Mouse (Mus musculus): ENCODE measurements at regions not wholly inside any gene's neighbourhood (a gene's known extent, or its start where the extent isn't known, plus 50 kb on each side); places are given as distances from the start of the nearest gene placed in this dataset.
"Not testable (repeated sequence)": the region's sequence is repeated elsewhere in the genome, so short reads cannot be mapped to it uniquely, and the experiment has no call there.

DNA sequence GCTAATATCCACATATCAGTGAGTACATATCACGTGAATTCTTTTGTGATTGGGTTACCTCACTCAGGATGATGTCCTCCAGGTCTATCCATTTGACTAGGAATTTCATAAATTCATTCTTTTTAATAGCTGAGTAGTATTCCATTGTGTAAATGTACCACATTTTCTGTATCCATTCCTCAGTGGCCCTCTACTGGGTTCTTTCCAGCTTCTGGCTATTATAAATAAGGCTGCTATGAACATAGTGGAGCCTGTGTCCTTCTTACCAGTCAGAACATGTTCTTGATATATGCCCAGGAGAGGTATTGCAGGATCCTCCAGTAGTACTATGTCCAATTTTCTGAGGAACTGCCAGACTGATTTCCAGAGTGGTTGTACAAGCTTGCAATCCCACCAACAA lies 884.0 kb upstream of the Lrrc4c start:
- not testable (repeated sequence) for DNase-seq (ENCODE audit: extremely low spot score)

DNA sequence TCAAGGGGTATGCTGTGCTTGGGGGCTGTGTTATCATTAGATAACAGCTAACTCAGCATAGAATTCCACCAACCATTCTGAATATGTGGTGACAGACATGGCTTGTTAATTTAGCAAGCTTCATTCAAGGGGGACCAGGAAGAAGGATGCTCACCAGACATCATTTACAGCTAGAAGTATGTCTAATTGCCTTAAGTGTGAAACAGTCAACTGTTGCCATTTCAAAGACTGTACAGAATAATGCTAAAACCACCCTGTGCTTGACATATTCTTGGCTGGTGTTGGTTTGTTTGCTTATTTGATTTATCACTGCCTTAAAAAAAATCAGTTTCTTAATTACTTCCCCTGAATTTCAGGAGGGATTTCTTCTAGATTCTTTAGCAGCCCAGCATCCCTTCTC lies 877.0 kb upstream of the Lrrc4c start:
- no peak for DNase-seq (ENCODE audit: extremely low spot score)

DNA sequence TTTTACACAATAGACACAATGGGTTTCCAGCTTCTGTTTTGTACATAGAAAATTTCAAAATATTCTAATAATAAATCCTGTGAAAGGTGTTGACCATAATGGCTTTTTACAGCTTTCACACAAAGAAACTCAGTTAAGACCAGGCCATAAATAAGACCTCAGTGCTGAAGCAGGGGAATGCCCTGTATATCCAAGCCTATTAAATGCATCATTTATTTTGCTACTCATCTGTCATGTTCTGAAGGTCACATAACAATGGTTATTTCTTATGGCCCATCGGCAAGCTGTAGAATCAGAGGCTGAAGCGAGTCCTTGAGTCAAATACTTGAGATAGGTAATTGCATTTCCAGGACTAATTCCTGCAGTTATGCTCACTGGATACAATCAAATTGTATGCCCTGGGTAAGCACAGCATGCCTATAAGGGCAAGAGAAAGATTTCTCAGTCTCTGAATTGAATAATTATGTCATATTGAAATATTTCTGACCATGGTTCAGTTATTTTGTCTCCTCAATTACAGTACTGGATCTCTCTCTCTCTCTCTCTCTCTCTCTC lies 874.6 kb upstream of the Lrrc4c start:
- no peak for DNase-seq (ENCODE audit: extremely low spot score)

DNA sequence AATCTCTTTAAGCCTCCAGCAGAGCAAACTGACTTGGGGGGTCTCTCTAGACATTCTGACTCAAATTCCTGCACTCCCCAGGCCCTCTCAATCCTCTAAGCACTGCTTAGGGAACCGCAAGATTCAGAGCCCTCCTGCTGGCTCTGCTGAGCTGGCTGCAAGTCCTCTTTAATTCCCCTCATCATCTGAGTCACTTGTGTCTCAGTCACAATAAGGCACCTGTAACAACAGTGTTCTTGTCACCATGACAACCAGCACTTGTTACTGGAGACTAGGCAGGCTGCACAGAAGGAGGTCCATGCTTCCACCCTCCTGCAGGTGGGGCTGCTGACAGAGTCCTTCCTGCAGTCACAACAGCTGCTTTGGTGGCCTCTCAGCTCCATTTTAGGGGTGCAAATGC lies 869.1 kb upstream of the Lrrc4c start:
- peak; percentile 28 for DNase-seq (ENCODE audit: extremely low spot score)

DNA sequence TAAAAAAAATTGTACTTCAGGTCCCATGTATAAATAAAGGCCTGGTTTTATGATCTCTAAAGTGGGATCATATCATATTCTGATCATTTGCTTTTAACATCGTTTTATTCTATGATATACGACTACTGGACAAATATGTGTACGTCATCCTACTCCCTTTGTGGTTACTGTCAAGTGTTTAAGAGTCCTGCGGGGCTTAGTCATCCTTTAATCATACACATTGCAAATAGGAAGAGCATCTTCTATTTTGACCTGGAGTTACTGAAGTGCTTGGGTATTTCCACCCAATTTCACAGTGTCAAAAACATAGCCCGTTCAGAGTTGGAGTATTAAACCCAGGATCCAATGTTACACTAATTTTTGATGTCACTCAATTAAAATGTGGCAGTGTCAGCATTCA lies 838.1 kb upstream of the Lrrc4c start:
- DNase-seq (ENCODE audit: extremely low spot score), result no peak

DNA sequence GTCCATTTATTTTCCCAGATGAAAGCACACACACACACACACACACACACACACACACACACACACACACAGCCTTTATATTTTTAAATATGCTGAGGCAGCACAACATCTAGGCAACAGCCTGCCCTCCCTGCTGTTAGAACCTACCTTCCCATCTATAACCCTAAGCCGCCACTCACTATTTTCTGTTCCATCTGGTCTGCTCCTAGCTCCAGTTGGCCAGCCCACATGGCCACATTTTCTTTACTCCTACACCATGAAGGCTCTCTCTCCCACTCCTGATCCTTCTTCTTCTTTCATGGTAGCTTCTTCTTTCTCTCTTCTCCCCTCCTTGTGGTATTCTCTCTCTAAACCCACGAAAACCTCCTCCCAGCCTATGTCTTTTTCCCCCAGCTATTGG lies 834.6 kb upstream of the Lrrc4c start:
- no peak for DNase-seq (ENCODE audit: extremely low spot score)

DNA sequence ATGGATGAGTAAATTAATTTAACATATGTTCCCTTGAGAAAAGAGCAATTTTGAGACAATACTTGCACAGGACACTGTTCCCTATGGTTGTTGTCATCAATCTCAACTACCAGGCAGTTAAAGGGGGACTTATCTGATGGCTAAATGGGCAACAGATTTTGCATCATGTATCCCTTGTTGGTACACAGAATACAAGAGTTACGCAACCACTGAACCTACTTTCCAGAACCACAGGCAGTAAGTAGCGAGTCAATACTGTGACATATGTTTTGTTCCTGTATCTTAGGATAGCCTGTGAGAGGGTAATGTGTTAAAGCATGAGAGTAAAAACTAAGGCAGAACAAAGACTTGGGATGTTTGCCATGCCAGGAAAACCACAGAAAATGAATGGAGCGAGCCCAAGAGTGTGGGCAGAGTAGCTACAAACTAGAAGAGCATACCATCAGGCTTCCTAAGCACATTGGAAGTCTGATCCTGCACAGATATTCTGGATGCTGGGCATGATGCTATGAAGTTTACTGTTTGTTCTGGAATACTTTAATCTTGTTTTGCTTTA lies 830.3 kb upstream of the Lrrc4c start:
- no peak for DNase-seq (ENCODE audit: extremely low spot score)

DNA sequence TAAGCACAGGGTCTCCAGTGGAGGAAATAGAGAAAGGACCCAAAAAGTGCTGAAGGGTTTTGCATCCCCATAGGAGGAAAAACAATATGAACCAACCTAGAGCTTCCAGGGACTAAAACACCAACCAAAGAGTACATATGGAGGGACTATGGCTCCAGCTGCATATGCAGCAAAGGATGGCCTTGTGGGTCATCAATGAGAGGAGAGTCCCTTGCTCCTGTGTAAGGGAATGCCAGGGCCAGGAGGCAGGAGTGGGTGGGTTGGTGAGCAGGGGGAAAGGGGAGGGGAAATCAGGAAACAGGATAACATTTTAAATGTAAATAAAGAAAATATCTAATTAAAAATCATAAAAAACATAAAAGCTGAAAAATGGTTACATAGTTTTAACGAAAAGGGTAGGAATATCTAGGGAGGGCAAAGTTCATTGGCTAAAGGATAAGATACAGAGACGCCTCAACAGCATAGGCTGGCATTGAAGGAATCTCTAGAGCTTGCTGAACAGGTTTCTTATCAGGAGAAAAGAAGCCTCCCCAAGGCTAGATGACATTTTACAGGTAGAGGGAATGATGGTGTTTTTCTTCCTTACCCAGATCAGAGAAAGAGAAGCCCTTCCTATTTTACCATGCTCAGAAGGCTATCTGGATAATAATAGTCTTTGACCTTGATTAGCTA lies 823.8 kb upstream of the Lrrc4c start:
- no peak for DNase-seq (ENCODE audit: extremely low spot score)

DNA sequence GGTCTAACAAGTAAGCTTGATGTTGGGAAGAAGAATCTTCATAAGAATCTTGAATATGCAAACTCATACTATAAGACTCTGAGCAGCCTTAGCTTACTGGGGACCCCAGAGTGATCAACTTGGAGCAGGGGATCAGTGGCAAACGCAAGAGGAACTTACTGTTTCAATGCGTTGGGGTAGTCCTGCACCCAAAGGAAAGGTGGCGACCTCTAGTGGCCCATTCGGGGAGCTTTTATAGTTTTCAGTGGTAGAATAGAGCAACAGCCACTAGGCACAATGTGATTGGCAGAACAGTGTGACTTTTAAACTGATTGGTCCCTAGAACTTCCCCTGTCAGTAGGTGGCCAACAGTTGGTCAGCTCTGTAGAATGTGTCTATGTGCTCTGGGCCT lies 823.3 kb upstream of the Lrrc4c start:
- peak; percentile 4 for DNase-seq (ENCODE audit: extremely low spot score)

DNA sequence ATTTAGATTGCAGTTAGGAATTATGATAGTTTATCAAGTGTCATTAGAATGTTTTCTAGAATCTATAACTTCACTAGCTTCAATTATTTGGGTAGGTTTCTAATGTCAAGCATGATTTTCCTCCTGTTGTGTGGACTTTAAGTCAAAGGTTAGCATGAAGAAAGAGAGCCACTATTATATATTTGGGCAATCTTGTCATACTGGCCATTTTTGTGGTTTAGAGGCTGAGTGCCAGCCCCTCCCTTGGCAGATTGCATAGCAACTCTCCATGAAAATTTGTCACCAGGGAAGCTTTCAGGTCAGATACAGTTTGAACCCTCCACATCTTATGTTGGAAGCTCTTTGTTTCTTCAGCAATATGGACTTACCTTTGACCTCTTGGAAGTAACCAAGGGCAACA lies 806.7 kb upstream of the Lrrc4c start:
- no peak for DNase-seq (ENCODE audit: extremely low spot score)

DNA sequence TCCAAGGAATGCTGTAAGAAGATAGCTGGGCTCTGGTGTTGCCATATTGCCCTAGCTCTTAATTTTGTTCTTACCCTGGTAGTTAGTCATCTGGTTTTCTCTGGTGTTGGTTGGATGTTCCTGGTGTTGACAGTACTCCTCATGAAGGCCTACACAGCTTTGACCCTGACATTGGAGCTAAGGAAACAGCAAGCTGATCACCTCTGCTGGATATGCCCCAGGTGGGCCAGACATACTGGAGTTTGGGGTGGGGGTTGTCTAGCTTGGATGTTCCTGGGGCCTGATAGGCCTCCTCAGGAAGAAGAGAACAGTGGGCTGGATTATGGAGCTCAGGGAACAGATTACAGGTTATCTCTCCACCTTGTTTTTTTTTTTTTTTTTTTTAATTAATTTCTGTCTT lies 796.3 kb upstream of the Lrrc4c start:
- DNase-seq (ENCODE audit: extremely low spot score), result no peak

DNA sequence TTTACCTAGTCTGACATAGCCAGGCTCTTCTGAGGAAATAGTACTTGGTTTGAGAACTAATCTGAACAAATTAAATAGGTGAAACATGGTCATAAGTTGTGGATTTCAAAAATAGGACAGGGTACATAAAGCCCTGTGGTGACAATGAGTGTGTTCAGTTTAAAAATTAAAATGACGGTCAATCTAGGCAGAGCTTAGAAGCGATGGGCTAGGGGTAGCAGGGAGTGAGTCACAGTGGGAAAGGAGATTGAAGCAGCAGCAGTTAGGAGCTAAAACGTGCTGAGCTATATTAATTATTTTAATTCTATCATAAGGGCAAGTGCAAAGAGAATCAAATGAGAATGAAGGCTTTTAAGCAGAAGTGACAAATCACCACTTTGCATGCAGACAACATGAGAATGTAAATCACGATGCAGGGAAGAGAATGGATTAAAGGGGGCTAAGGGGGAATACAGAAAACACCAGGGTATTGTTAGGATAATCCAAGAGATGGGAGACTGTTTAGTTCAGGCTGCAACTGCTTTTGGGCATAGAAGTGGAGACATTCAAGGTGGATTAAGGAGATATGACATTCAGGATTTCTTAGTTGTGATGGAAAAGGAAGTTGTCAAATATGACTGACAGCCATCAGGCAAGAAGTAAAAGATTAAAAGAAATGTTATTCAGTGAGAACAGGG lies 793.2 kb upstream of the Lrrc4c start:
- DNase-seq (ENCODE audit: extremely low spot score), result no peak

DNA sequence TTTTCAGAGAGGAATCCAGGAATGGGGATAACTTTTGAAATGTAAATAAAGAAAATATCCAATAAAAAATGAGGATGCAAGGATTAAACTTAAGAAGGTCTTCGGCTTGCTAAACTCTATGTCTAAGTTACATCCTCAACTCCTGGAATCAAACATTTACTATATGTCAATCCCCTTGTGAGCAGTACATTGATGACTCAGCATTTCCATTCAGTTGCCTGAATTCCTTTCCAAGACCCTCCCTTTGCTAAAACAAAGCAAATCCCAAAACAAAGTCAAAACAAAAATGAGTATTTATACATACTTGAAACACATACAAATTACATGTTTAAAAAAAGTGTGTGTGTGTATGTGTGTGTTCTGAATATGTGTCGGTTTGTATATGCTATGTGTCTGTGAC lies 753.9 kb upstream of the Lrrc4c start:
- DNase-seq (ENCODE audit: extremely low spot score), result no peak

DNA sequence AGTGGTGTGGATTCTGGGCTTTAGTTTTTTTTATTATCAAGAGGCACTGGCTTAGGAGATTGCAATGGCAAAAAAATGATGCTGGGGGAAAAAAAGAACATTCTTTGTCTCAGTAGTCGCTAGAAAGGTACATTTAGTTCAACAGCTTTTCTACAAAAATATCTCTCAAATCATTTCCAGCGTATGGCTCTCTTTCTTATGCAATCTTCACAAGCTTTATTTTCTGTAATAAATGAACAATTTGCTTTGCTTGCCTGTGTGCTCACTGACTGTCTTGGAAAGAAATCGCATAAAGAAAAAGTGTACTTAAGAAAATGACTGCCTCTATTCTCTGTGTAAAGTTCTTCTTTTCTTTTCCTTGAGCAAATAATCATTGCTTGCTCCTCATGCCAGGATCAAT lies 742.1 kb upstream of the Lrrc4c start:
- DNase-seq (ENCODE audit: extremely low spot score), result no peak

DNA sequence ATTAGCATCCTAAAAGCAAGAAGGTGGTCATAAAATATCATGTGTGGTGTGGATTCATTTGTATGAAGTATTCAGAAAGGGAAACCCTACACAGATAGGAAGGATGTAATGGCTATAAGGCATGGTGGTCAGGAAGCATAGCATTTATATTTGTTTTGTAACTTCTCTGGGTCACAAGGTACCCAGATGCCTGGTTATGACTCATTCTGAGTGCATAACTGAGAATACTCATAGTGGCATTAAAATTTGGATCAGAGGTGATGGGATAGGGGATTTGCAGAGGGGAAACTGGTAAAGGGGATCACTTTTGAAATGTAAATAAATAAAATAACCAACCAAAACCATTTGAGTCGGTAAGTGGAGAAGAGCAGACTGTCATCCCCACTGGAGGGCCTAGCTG lies 738.8 kb upstream of the Lrrc4c start:
- no peak for DNase-seq (ENCODE audit: extremely low spot score)

DNA sequence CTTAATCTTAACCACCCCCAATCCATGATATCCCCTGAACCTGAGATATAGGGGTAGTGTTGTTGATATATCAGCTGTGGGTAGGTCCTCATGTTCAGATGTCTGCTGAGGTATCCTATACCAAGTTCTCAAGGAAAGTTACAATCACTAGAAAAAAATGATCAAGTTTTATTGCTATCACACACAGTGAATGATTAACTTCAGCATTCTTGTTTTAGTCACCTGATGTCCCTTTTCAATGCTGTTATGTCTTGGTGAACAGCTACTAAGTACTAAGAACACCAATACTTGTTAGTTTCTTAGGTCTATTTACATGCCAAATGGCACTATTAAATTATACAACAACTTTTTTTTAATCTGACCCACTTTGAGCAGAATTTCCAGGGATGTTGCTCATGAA lies 732.0 kb upstream of the Lrrc4c start:
- DNase-seq (ENCODE audit: extremely low spot score), result no peak

DNA sequence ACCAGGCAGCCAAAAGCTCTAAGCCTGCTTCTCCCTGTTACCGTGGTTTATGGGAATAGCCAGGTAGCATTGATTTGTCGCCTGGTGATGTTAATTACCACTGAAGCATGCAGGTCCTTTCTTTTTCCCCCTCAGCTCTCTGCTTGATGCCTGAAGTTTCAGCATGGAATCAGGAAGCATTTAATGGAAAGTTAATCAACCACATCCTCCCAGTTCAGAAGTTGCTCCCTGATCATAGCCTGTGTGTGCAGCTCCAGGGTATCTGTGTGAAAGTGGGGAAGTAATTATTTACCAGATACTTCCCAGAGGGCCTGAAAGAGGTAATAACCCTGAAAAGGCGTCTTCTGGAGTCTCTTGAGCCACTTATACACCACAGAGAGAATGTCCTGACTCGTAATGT lies 730.9 kb upstream of the Lrrc4c start:
- DNase-seq (ENCODE audit: extremely low spot score), result no peak

DNA sequence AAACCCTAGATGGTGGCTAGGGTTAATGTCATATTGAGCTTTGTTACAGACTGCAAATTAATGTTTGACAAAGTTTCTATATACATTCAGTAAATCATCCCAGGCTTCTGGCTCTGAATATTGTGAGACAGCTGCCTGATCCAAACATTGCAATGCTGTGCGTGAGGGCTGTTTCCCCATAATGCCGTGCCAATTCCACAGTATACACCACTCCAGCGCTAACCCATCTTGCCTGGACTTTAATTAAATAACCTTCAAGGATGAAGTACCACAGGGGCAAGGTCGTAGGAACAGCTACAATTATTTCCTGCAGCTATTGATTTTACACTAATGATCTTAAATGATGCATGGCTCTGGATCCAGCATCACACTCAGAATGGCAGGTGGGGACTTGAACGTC lies 704.6 kb upstream of the Lrrc4c start:
- DNase-seq (ENCODE audit: extremely low spot score), result no peak

DNA sequence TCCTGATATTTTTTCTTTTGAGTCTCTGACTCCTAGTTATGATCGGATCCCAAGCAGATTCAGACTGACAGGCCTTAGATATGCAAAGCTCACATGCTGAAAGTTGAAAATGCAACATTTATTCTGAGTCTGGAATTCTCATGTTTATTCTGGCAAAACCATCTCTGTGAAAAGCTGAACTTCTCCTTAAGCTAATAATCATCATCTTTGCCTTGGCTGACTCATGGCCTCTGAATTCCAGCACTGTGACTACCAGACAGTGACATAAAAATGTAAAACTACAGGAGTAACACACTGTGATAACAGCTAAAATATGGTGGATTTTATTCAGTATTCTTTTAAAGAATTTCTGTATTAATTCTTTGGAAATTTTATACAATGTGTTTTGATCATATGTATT lies 680.4 kb upstream of the Lrrc4c start:
- no peak for DNase-seq (ENCODE audit: extremely low spot score)

DNA sequence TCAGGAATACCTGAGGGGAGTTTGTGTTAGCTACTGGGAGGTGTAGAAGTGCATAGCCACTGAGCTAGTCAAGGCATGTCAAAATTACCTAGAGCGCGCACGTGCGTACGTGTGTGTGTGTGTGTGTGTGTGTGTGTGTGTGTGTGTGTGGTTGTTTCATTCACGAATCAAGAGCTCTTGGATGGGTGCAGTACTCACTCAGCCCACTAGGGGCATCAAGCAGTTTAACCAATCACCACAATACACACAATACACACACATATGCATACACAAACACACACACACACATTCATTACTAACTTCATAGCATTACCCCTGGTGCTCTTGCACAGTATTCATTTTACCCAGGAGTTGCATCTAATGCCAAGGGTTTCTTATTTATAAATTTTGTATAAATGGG lies 643.6 kb upstream of the Lrrc4c start:
- peak; percentile 8 for DNase-seq (ENCODE audit: extremely low spot score)

DNA sequence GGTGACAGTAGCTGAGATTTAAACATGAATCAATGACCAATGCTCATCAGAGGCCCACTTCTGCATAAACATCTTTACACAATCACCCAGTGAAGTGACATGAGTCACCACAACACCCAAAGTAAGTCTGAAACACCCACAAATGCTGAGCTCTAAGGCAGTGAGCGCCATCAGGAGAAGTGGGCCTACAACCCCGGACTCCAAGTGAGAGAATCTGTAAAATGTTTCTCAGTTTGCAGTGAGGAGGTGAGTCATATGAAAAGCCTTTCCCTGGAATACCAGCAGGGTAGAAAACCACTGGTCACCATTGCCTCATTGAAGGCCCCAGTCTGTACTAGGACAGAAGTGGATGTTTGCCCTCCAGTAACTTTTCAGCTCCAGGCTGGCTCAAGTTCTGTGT lies 602.6 kb upstream of the Lrrc4c start:
- DNase-seq (ENCODE audit: extremely low spot score), result no peak

Measured in embryo, embryonic 9.5 days (tissue).